Mouse (Mus musculus): ENCODE data around the gene Rinl.

DNA sequence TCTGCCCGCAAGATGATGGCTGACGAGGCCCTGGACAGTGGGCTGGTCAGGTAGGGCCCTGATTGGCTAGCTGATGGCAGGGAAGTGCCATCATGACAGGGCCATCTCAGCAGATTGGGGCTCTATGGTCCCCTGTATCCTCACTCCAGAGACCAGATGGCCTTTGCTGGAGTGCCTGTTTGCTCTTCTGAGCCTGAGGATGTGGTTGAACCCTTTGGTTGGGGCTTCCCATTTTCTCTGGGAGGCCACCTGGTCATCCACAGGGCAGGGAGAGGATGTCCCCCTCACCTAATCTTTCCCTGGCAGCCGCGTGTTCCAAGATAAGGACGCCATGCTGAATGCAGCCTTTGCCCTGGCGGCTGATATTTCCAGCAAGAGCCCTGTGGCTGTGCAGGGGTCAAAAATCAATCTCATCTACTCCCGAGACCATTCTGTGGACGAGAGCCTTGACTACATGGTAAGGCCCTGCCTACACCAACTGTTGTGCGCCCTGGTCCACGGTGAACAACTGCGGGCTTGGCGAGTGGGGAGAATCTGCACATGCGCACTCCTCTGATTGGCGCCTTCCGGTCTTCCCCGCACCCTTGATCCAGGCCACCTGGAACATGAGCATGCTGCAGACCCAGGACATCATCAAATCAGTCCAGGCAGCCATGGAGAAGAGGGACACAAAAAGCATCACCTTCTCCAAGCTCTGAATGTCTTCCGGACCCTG is 42.8 kb downstream of the Rinl start:
- no peak; the same call in 1 of the 2 replicates for TF ChIP-seq POLR2A (IDR thresholded peaks at IDR 0.05; ENCODE audit: low read depth, low read length)
- no peak for TF ChIP-seq CTCF (IDR thresholded peaks at IDR 0.05; ENCODE audit: extremely low read depth, insufficient read length, insufficient replicate concordance, low read depth, low read length)
